Mouse (Mus musculus): Measurements from ENCODE around the gene Hcn1.

DNA sequence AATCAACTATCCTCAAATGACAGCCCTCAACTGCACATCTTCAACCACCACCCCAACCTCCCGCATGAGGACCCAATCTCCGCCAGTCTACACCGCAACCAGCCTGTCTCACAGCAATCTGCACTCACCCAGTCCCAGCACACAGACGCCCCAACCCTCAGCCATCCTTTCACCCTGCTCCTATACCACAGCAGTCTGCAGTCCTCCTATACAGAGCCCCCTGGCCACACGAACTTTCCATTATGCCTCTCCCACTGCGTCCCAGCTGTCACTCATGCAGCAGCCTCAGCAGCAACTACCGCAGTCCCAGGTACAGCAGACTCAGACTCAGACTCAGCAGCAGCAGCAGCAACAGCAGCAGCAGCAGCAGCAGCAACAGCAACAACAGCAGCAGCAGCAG is 373.3 kb downstream of the Hcn1 start:
- TF ChIP-seq CTCF (IDR thresholded peaks at IDR 0.05; ENCODE audit: control insufficient read depth, insufficient read depth, insufficient read length) (no peak), CEBPB (IDR thresholded peaks at IDR 0.05; ENCODE audit: low read depth) (no peak)
